Mouse (Mus musculus): ENCODE measurements around the gene Gsdme. TPM values are rescaled to one million over a fixed set of nuclear protein-coding genes. Genes with fewer than 3 reads are reported as not detected.
A peak's percentile ranks its signal among the peaks of the same experiment; 100 is the strongest.

Gene Gsdme
- polyA plus RNA-seq, 1 experiment: 1.1 TPM

DNA sequence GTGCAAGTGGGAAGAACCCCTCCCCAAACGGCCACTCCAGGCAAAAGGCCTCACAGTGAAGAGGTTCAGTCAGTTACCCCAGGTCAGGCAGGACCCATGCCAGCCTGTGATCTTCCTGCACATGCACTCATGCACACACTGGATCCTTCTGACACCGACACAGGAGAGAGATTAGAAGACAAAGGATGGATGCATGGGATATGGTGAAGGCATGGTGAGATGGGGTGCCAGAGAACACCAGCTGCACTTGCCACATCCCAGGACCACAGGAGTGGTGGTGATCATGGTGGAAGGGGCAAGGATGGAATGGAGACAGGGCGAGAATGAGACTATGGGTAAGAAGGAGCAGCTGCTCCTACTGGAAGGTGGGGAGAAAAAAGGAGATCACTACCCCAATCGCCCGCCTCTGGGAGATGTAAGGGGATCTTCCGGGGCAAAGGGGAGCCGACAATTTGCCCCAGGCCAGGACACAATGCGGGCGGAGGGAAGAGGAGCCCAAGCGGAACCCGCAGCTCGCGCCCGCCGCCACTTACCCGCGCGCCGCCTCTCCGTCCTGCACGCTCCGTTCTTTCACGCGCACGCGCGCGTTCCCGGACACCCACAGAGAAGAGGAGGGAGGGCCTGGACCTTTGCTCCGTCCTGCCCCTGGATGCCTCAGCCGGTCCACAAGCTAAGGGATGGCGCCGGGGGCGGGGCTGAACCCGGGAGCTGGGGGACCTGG lies 2.3 kb downstream of the Gsdme start:
- H3K27ac ChIP-seq (ENCODE audit: insufficient read depth, low read length): no peak overlapping the region
- H3K4me3 ChIP-seq (ENCODE audit: low read depth, low read length): peak overlapping the region; percentile 71
- H3K9ac ChIP-seq (ENCODE audit: low read depth, poor library complexity, severe bottlenecking): peak overlapping the region; percentile 27
- TF ChIP-seq CTCF (IDR thresholded peaks at IDR 0.05; ENCODE audit: low read depth, low read length) (no peak), POLR2A (IDR thresholded peaks at IDR 0.05; ENCODE audit: insufficient read depth, low read length) (no peak), EP300 (IDR thresholded peaks at IDR 0.05; ENCODE audit: insufficient read depth, low read depth, low read length) (no peak)
- H3K27me3 ChIP-seq (ENCODE audit: control insufficient read depth, insufficient read depth, low read length, poor library complexity, severe bottlenecking): no peaks in the 10 kb centered on the region
- no peaks in the 10 kb centered on the region for H3K9me3 ChIP-seq (replicated peaks; ENCODE audit: control insufficient read depth, insufficient read depth, low read length, poor library complexity, severe bottlenecking)
- no peaks in the 10 kb centered on the region for H3K4me1 ChIP-seq (ENCODE audit: control insufficient read depth, insufficient read depth, low read length)
- no peaks in the 10 kb centered on the region for H3K36me3 ChIP-seq (ENCODE audit: control insufficient read depth, insufficient read depth, low read length, poor library complexity, severe bottlenecking)

- Histone ChIP-seq H3K27ac (ENCODE audit: insufficient read depth, low read length) (no peak overlapping the region), H3K4me3 (ENCODE audit: low read depth, low read length) (no peak overlapping the region), H3K27me3 (ENCODE audit: control insufficient read depth, insufficient read depth, low read length, poor library complexity, severe bottlenecking) (no peaks in the 10 kb centered on the region), H3K36me3 (ENCODE audit: control insufficient read depth, insufficient read depth, low read length, poor library complexity, severe bottlenecking) (no peaks in the 10 kb centered on the region), H3K9ac (ENCODE audit: low read depth, poor library complexity, severe bottlenecking) (no peak overlapping the region), H3K4me1 (ENCODE audit: control insufficient read depth, insufficient read depth, low read length) (no peaks in the 10 kb centered on the region), H3K9me3 (replicated peaks; ENCODE audit: control insufficient read depth, insufficient read depth, low read length, poor library complexity, severe bottlenecking) (no peaks in the 10 kb centered on the region)
- no peak for TF ChIP-seq EP300 (IDR thresholded peaks at IDR 0.05; ENCODE audit: insufficient read depth, low read depth, low read length)
- no peak for TF ChIP-seq POLR2A (IDR thresholded peaks at IDR 0.05; ENCODE audit: insufficient read depth, low read length)
- no peak for TF ChIP-seq CTCF (IDR thresholded peaks at IDR 0.05; ENCODE audit: low read depth, low read length)
Measured at GRCm38 (mm10) chr6:50255356-50255755, 8.3 kb downstream of the Gsdme start.

GRCm38 (mm10) chr6:50254723-50255184 lies 8.9 kb downstream of the Gsdme start:
- Histone ChIP-seq H3K36me3 (ENCODE audit: control insufficient read depth, insufficient read depth, low read length, poor library complexity, severe bottlenecking) (no peaks in the 10 kb centered on the region), H3K27ac (ENCODE audit: insufficient read depth, low read length) (no peak overlapping the region), H3K9ac (ENCODE audit: low read depth, poor library complexity, severe bottlenecking) (no peak overlapping the region), H3K4me1 (ENCODE audit: control insufficient read depth, insufficient read depth, low read length) (no peaks in the 10 kb centered on the region), H3K4me3 (ENCODE audit: low read depth, low read length) (no peak overlapping the region), H3K27me3 (ENCODE audit: control insufficient read depth, insufficient read depth, low read length, poor library complexity, severe bottlenecking) (no peaks in the 10 kb centered on the region), H3K9me3 (replicated peaks; ENCODE audit: control insufficient read depth, insufficient read depth, low read length, poor library complexity, severe bottlenecking) (no peaks in the 10 kb centered on the region)
- TF ChIP-seq CTCF (IDR thresholded peaks at IDR 0.05; ENCODE audit: low read depth, low read length) (no peak), POLR2A (IDR thresholded peaks at IDR 0.05; ENCODE audit: insufficient read depth, low read length) (no peak), EP300 (IDR thresholded peaks at IDR 0.05; ENCODE audit: insufficient read depth, low read depth, low read length) (no peak)

GRCm38 (mm10) chr6:50252690-50253089 lies 11.0 kb downstream of the Gsdme start:
- Histone ChIP-seq H3K9me3 (replicated peaks; ENCODE audit: control insufficient read depth, insufficient read depth, low read length, poor library complexity, severe bottlenecking) (no peaks in the 10 kb centered on the region), H3K27ac (ENCODE audit: insufficient read depth, low read length) (no peak overlapping the region), H3K4me3 (ENCODE audit: low read depth, low read length) (no peak overlapping the region), H3K4me1 (ENCODE audit: control insufficient read depth, insufficient read depth, low read length) (no peaks in the 10 kb centered on the region), H3K9ac (ENCODE audit: low read depth, poor library complexity, severe bottlenecking) (no peak overlapping the region), H3K36me3 (ENCODE audit: control insufficient read depth, insufficient read depth, low read length, poor library complexity, severe bottlenecking) (no peaks in the 10 kb centered on the region), H3K27me3 (ENCODE audit: control insufficient read depth, insufficient read depth, low read length, poor library complexity, severe bottlenecking) (no peaks in the 10 kb centered on the region)
- TF ChIP-seq POLR2A (IDR thresholded peaks at IDR 0.05; ENCODE audit: insufficient read depth, low read length): no peak
- no peak for TF ChIP-seq EP300 (IDR thresholded peaks at IDR 0.05; ENCODE audit: insufficient read depth, low read depth, low read length)
- no peak for TF ChIP-seq CTCF (IDR thresholded peaks at IDR 0.05; ENCODE audit: low read depth, low read length)

GRCm38 (mm10) chr6:50247791-50248190 lies 15.9 kb downstream of the Gsdme start:
- Histone ChIP-seq H3K27me3 (ENCODE audit: control insufficient read depth, insufficient read depth, low read length, poor library complexity, severe bottlenecking) (no peaks in the 10 kb centered on the region), H3K4me3 (ENCODE audit: low read depth, low read length) (no peak overlapping the region), H3K9ac (ENCODE audit: low read depth, poor library complexity, severe bottlenecking) (no peak overlapping the region), H3K9me3 (replicated peaks; ENCODE audit: control insufficient read depth, insufficient read depth, low read length, poor library complexity, severe bottlenecking) (no peaks in the 10 kb centered on the region), H3K36me3 (ENCODE audit: control insufficient read depth, insufficient read depth, low read length, poor library complexity, severe bottlenecking) (no peaks in the 10 kb centered on the region), H3K4me1 (ENCODE audit: control insufficient read depth, insufficient read depth, low read length) (no peaks in the 10 kb centered on the region), H3K27ac (ENCODE audit: insufficient read depth, low read length) (no peak overlapping the region)
- no peak for TF ChIP-seq CTCF (IDR thresholded peaks at IDR 0.05; ENCODE audit: low read depth, low read length)
- TF ChIP-seq EP300 (IDR thresholded peaks at IDR 0.05; ENCODE audit: insufficient read depth, low read depth, low read length): no peak
- TF ChIP-seq POLR2A (IDR thresholded peaks at IDR 0.05; ENCODE audit: insufficient read depth, low read length): no peak

DNA sequence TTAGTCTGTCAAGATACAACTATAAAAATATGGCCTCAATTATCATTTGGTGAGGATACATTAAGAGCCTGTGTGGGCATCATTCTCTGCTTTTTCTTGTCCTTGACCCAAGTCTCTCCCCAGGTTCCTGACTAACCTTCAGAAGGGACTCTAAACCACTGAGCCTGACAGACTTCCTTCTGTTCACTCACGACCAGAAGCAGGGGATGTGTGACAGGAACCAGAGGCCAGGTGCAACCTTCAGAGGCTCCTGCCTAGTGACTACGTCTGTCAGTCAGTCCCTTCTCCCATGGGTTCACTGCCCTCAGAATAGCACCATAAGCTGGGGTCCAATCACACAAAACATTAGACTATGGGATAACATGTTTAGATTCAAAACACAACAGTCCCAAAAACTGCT lies 16.3 kb downstream of the Gsdme start:
- no peak overlapping the region for H3K4me3 ChIP-seq (ENCODE audit: low read depth, low read length)
- H3K4me1 ChIP-seq (ENCODE audit: control insufficient read depth, insufficient read depth, low read length): no peaks in the 10 kb centered on the region
- no peaks in the 10 kb centered on the region for H3K9me3 ChIP-seq (replicated peaks; ENCODE audit: control insufficient read depth, insufficient read depth, low read length, poor library complexity, severe bottlenecking)
- no peaks in the 10 kb centered on the region for H3K27me3 ChIP-seq (ENCODE audit: control insufficient read depth, insufficient read depth, low read length, poor library complexity, severe bottlenecking)
- no peak overlapping the region for H3K9ac ChIP-seq (ENCODE audit: low read depth, poor library complexity, severe bottlenecking)
- no peaks in the 10 kb centered on the region for H3K36me3 ChIP-seq (ENCODE audit: control insufficient read depth, insufficient read depth, low read length, poor library complexity, severe bottlenecking)
- no peak for TF ChIP-seq EP300 (IDR thresholded peaks at IDR 0.05; ENCODE audit: insufficient read depth, low read depth, low read length)
- no peak for TF ChIP-seq CTCF (IDR thresholded peaks at IDR 0.05; ENCODE audit: low read depth, low read length)
- no peak for TF ChIP-seq POLR2A (IDR thresholded peaks at IDR 0.05; ENCODE audit: insufficient read depth, low read length)
- H3K27ac ChIP-seq (ENCODE audit: insufficient read depth, low read length): no peak overlapping the region

Data from ES-Bruce4 (cell line).